Mouse (Mus musculus): ENCODE measurements around the gene Slc22a26. TPM values are rescaled to one million over a fixed set of nuclear protein-coding genes. Genes with fewer than 3 reads are reported as not detected.
"Not testable (repeated sequence)": the region's sequence is repeated elsewhere in the genome, so short reads cannot be mapped to it uniquely, and the experiment has no call there.

Slc22a26 gene
- total RNA-seq (2015) (not detected in 2 replicates), total RNA-seq (2017) (not detected in 2 replicates)

DNA sequence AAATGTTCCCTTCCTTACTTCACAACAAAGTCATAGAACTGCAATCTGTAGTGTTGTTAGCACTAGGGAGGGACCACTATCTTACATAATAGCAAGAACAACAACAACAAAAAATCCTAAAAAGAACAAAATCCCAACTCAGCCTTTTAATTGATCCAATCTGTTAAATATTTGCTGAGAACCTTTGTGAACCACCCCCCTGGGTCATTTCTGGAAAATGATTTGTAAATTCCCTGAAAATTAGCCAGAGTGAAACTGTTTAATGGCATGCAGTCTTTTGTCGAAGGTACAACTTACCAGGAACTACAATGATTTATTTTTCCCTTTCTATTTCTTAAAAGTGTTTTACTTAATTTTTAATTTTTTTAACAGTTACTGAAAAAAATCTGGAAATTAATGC lies at the start of gene Slc22a26:
Gene Slc22a26, minus strand, starts transcription at position 97 of the 400 bp plus-strand sequence.
- ATAC-seq (replicated peaks; ENCODE audit: poor library complexity) = no peak

DNA sequence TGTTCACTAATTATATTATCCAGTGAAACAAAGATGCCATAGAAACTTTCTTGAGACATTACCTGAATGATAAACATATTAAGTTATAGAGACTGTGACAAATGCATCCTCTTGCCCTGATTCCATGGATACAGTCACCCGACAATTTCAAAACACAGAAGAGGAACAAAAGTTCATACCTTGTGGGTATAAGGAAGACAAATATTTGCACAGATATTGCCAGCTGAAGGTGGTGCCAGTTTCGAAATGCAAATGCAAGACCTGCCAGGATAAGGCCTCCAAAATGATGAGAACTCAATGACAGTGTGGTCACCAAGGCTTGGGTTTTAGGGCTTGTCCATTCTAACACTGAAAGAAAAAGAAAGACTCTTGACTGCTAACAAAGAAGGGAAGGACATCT lies 27.4 kb upstream of the Slc22a26 start:
- no peak for ATAC-seq (replicated peaks; ENCODE audit: poor library complexity)

DNA sequence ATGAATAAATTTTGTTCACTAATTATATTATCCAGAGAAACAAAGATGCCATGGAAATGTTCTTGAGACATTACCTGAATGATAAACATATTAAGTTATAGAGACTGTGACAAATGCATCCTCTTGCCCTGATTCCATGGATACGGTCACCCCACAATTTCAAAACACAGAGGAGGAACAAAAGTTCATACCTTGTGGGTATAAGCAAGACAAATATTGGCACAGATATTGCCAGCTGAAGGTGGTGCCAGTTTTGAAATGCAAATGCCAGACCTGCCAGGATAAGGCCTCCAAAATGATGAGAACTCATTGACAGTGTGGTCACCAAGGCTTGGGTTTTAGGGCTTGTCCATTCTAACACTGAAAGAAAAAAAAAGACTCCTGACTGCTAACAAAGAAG lies 11.9 kb downstream of the Slc22a26 start:
- ATAC-seq (replicated peaks; ENCODE audit: poor library complexity) = no peak

DNA sequence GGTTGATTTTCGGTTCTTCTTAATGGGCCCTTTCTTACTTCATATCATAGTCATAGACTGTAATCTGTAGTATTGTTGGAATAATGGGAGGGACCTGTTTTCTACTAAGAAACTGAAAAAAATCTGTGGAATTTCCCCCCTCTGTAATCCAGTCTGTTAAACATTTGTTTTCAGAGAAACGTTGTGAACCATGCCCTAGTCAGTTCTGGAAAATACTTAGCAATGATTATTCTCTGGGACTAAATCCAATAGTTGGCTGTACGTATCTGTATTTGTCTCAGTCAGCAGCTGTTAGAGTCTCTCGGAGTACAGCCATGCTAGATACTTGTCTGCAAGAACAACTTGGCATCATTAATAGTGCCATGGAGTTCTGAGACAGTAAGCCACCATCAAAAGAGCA lies 27.2 kb downstream of the Slc22a26 start:
- no peak for ATAC-seq (replicated peaks; ENCODE audit: poor library complexity)

DNA sequence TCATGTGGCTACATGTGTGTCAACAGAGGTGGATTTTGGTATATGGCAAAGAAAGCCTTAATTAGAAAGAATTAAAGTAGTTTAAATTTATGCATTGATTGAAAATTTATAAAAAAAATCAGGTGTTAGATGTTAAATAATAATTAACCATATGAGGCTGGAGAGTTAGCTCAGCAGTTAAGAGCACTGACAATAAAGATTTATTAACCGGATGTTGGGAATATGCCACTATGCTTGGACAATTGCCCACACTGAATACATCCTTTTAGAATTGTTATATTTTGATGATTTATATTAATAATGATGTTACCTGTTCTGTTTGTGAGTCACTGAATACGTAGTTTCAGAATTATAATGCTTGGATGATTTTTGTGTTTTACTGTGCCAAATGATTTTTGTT lies 36.3 kb downstream of the Slc22a26 start:
- ATAC-seq (replicated peaks; ENCODE audit: poor library complexity) = no peak

DNA sequence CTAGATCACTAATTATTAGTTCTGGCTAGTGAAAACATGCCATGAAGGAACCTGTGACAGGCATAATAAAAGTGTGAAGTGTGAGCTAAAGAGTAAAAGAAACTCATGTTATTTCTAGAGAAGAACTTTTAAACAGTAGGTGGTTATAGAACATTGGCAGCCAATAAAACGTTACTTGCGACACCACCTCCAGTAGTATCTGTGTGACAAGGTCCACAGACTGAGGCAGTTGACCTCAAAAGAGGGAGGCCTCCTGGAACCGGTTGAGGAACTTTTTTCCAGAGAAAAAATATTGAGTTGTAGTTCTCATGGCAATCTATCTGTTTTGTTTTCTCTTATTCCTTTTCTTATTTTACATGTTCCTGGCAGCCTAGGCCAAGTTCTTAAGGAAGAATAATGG lies 36.9 kb downstream of the Slc22a26 start:
- no peak for ATAC-seq (replicated peaks; ENCODE audit: poor library complexity)

DNA sequence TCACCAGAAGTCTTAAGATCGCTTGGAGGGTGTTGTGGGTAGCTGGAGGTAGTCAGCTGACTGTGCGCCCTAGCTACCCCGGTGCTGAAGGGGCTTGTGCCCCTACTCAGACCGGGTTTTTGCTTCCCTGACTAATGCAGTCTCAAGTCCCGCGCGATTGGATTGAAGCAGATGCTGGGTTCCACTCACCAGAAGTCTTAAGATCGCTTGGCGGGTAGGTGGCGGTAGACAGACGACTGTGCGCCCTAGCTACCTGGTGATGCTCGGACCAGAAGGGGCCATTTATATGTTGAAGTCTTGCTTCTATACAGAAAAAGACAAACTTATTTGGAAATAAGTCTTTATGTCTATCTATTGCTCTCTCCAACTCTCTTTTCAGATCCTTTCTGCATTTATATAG lies 49.1 kb downstream of the Slc22a26 start:
- ATAC-seq (replicated peaks; ENCODE audit: poor library complexity) = not testable (repeated sequence)

Other genes with a start within 250 kb of the Slc22a26 start
- gene Pla2g16, start 245.2 kb downstream of the Slc22a26 start, total RNA-seq (2015) = 6.8 and 11.1 TPM in 2 replicates
- 8.1 and 12.6 TPM in 2 replicates for gene Pla2g16, start 245.2 kb downstream of the Slc22a26 start, total RNA-seq (2017)
- not detected in 2 replicates for gene Lgals12, start 195.5 kb downstream of the Slc22a26 start, total RNA-seq (2015)
- gene Lgals12, start 195.5 kb downstream of the Slc22a26 start, total RNA-seq (2017) = not detected in 2 replicates
- gene Hrasls5, start 190.1 kb downstream of the Slc22a26 start, total RNA-seq (2015) = not detected in 2 replicates
- not detected in 2 replicates for gene Hrasls5, start 190.1 kb downstream of the Slc22a26 start, total RNA-seq (2017)
- not detected in 2 replicates for gene Slc22a19, start 91.4 kb downstream of the Slc22a26 start, total RNA-seq (2015)
- not detected in 2 replicates for gene Slc22a19, start 91.4 kb downstream of the Slc22a26 start, total RNA-seq (2017)
- not detected in 2 replicates for gene Slc22a27, start 163.4 kb upstream of the Slc22a26 start, total RNA-seq (2015)
- gene Slc22a27, start 163.4 kb upstream of the Slc22a26 start, total RNA-seq (2017) = not detected in 2 replicates

All from megakaryocyte progenitor cell, adult 5-6 weeks (primary cell).